Mouse (Mus musculus) olfactory bulb, adult 2 months (tissue): ENCODE data around the gene Zfp418. TPM values are rescaled to one million over a fixed set of nuclear protein-coding genes. Genes with fewer than 3 reads are reported as not detected.
"Not testable (repeated sequence)": the region's sequence is repeated elsewhere in the genome, so short reads cannot be mapped to it uniquely, and the experiment has no call there.

Source experiments
- H3K27ac ChIP-seq: fragments of 200-500 bp; 2 replicates; pipeline ENCODE4 v1.5.1; 2012; ENCODE audit warnings: low read depth, low read length; ENCODE audit not compliant: insufficient read depth
- H3K4me1 ChIP-seq: fragments of 200-500 bp; 2 replicates; pipeline ENCODE4 v1.6.1; 2012; ENCODE audit warnings: low read length; ENCODE audit not compliant: control insufficient read depth, insufficient read depth
- H3K4me3 ChIP-seq: fragments of 200-500 bp; 2 replicates; pipeline ENCODE4 v1.5.1; 2012; ENCODE audit warnings: mild to moderate bottlenecking, low read depth, low read length, moderate library complexity; ENCODE audit not compliant: insufficient read depth
- CTCF ChIP-seq: fragments of 200-500 bp; IDR thresholded peaks from 2 replicates; pipeline ENCODE4 v1.5.1; 2012; ENCODE audit warnings: low read depth, mild to moderate bottlenecking, low read length, moderate library complexity; ENCODE audit not compliant: insufficient read depth
- POLR2A ChIP-seq: fragments of 200-500 bp; IDR thresholded peaks from 2 replicates; pipeline ENCODE4 v1.6.1; 2012; ENCODE audit warnings: mild to moderate bottlenecking, low read depth, low read length, moderate library complexity; ENCODE audit not compliant: insufficient read depth
- WGBS: fragments of 180-500 bp; shearing (Covaris S2); methylation state at CpG from one replicate; pipeline ENCODE4 v1.1.7; 2018; 5-methylcytosine and 5-hydroxymethylcytosine counted together
- polyA plus RNA-seq: library from polyadenylated mRNA; stranded (reverse); fragments of >200 nt; gene quantifications from 2 replicates; pipeline ENCODE4 v1.2.4, GENCODE M21; 2012; ENCODE audit warnings: low replicate concordance; ENCODE audit not compliant: missing spikeins, insufficient read depth, insufficient read length

Gene Zfp418
- polyA plus RNA-seq, 1 experiment, result not detected

- Histone ChIP-seq H3K4me3 (no peak overlapping the region), H3K27ac (no peak overlapping the region), H3K4me1 (no peaks in the 10 kb centered on the region)
- 29% methylated on average over 13 of the region's 13 CpGs for WGBS
- TF ChIP-seq POLR2A (no peak), CTCF (no peak)
Observed at GRCm38 (mm10) chr7:7187417-7188190, 16.5 kb downstream of the Zfp418 start.

- Histone ChIP-seq H3K4me3 (peak overlapping the region; percentile 66), H3K4me1 (no peaks in the 10 kb centered on the region), H3K27ac (no peak overlapping the region)
- TF ChIP-seq POLR2A (no peak), CTCF (peak; percentile 91)
- 12% methylated on average over 18 of the region's 18 CpGs for WGBS
Observed at GRCm38 (mm10) chr7:7188191-7188942, 17.2 kb downstream of the Zfp418 start.

DNA sequence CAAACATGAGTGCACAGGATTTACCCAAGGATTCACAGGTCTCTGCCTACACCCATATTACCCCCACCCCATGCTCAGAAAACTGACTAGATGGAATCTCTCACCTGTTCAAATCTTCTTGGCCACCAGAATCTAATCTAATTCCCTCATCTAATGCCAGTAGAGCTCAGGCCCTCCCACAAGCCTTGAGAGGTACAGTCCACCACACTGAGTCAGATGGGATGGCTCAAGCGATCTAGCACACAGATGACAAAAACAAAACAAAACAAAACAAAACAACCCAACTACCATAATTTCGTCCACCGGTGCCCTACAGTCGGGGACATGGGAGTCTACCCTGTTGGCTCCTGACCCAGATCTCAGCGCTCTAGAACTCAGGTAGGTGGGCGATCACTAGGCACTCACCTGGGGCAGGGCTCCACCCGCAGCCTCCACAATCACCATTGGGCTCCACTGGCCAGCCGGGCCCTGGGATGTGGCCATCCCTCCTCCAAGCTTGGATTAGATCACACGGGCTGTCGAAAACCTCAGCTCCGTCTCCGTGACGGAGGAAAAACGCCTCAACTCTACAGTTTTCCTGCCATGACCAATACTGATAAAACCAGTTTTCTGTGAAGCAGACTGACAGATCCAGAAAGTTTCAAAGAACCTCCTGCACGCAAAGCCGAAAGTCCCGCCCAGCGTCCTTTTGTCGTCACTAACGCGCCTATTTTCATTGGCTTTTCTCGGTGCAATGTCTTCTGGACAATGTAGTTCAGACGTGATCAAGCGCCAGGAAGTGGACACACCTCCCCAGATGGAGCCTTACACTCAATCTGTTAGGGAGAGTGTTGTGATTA, 38.4 kb downstream of the Zfp418 start, which contains the start of gene Zfp772:
Zfp772 (minus strand) TSS at position 686 of the 839 bp plus-strand sequence.
- H3K4me1 ChIP-seq, H3K27ac ChIP-seq: not testable (repeated sequence)
- H3K4me3 ChIP-seq, result peak within 1 kb of the TSS; percentile 45
- WGBS, result 2% methylated on average over 24 of the region's 24 CpGs

Other genes with a start within 250 kb of the Zfp418 start
- gene Aurkc, start 176.0 kb upstream of the Zfp418 start, polyA plus RNA-seq, result not detected in 2 replicates
- not detected in 2 replicates for gene Zfp954, start 49.8 kb upstream of the Zfp418 start, polyA plus RNA-seq
- gene Zfp773, start 34.6 kb upstream of the Zfp418 start, polyA plus RNA-seq, result not detected in 2 replicates
- not detected in 2 replicates for gene Zfp772, start 38.7 kb downstream of the Zfp418 start, polyA plus RNA-seq
- not detected in 2 replicates for gene Vmn2r29, start 76.0 kb downstream of the Zfp418 start, polyA plus RNA-seq
- gene Gm45844, start 107.0 kb downstream of the Zfp418 start, polyA plus RNA-seq, result not detected in 2 replicates
- not detected in 2 replicates for gene Clcn4, start 129.5 kb downstream of the Zfp418 start, polyA plus RNA-seq
- gene Vmn2r30, start 166.3 kb downstream of the Zfp418 start, polyA plus RNA-seq, result not detected in 2 replicates
- gene Gm45783, start 203.2 kb downstream of the Zfp418 start, polyA plus RNA-seq, result not detected in 2 replicates
- not detected in 2 replicates for gene Vmn2r31, start 228.4 kb downstream of the Zfp418 start, polyA plus RNA-seq